Mouse (Mus musculus) T-cell, adult 66 days (primary cell): ENCODE data around the gene Mrm2. TPM values are rescaled to one million over a fixed set of nuclear protein-coding genes. Genes with fewer than 3 reads are reported as not detected.

ENCODE experiments used
- total RNA-seq, 2 experiments: library from RNA; stranded (reverse); gene quantifications; 3 replicates in 1 of 2; 4 replicates in 1 of 2; pipeline ENCODE4 v1.2.4; 2023

The Mrm2 gene
- 1 to 10 TPM; 5.0 to 6.0 TPM for total RNA-seq

GRCm38 (mm10) chr5:140331615-140332512 lies at the start of gene Mrm2:
Mrm2 (minus strand) TSS chr5:140331898.

GRCm38 (mm10) chr5:140321042-140321755 lies 10.5 kb downstream of the Mrm2 start, which contains the start of the genes Mad1l1 and Nudt1:
Mad1l1 (minus strand) TSS chr5:140321552.
Nudt1 (plus strand) TSS chr5:140321656.

Other genes with a start within 250 kb of the Mrm2 start
- gene Mad1l1, start 10.3 kb downstream of the Mrm2 start, total RNA-seq = 10 to 100 TPM; 31.2 to 41.5 TPM
- gene Nudt1, start 10.2 kb downstream of the Mrm2 start, total RNA-seq = 10 to 100 TPM in 1 of 2 experiments, 1 to 10 TPM in 1; 9.2 to 10.3 TPM
- 1 to 10 TPM; 5.4 to 7.1 TPM for gene Snx8, start 57.4 kb upstream of the Mrm2 start, total RNA-seq
- gene Eif3b, start 87.4 kb upstream of the Mrm2 start, total RNA-seq = 100 to 1,000 TPM; 129 to 131 TPM
- not detected for gene Gm4869, start 113.7 kb upstream of the Mrm2 start, total RNA-seq
- gene Chst12, start 173.7 kb upstream of the Mrm2 start, total RNA-seq = 10 to 100 TPM; 14.2 to 14.7 TPM
- 1 to 10 TPM; 1.7 TPM for gene Grifin, start 233.2 kb upstream of the Mrm2 start, total RNA-seq